Mouse (Mus musculus) neural tube, embryonic 10.5 days (tissue): ENCODE measurements at regions not wholly inside any gene's neighbourhood (a gene's known extent, or its start where the extent isn't known, plus 50 kb on each side); places are given as distances from the start of the nearest gene placed in this dataset.

Experiments used
- DNase-seq: peaks from one replicate; pipeline ENCODE4 v3.0.0-alpha.2; 2017; ENCODE audit warnings: low spot score; ENCODE audit errors: extremely low spot score

GRCm38 (mm10) chr13:51930301-51930747, 83.8 kb downstream of the Gadd45g start:
- no peak for DNase-seq

- DNase-seq = no peak
These were observed 84.5 kb downstream of the Gadd45g start for GRCm38 (mm10) chr13:51930931-51931330.

GRCm38 (mm10) chr13:51935827-51936226, 89.3 kb downstream of the Gadd45g start:
- no peak for DNase-seq

- no peak for DNase-seq
These were observed 90.0 kb downstream of the Gadd45g start for GRCm38 (mm10) chr13:51936441-51936840.

- DNase-seq = no peak
These were observed 91.4 kb downstream of the Gadd45g start for GRCm38 (mm10) chr13:51937898-51938297.

GRCm38 (mm10) chr13:51939262-51939661, 92.8 kb downstream of the Gadd45g start:
- no peak for DNase-seq

GRCm38 (mm10) chr13:51939715-51940114, 93.2 kb downstream of the Gadd45g start:
- DNase-seq = no peak

GRCm38 (mm10) chr13:51946171-51946570, 99.7 kb downstream of the Gadd45g start:
- no peak for DNase-seq

- DNase-seq = no peak
These were observed 102.4 kb downstream of the Gadd45g start for GRCm38 (mm10) chr13:51948896-51949295.

GRCm38 (mm10) chr13:51951506-51952038, 105.1 kb downstream of the Gadd45g start:
- no peak for DNase-seq

- DNase-seq = no peak
These were observed 106.6 kb downstream of the Gadd45g start for GRCm38 (mm10) chr13:51953084-51953483.

GRCm38 (mm10) chr13:51953569-51953968, 107.1 kb downstream of the Gadd45g start:
- no peak for DNase-seq

- no peak for DNase-seq
These were observed 110.6 kb downstream of the Gadd45g start for GRCm38 (mm10) chr13:51957101-51957500.

GRCm38 (mm10) chr13:51959591-51959990, 113.1 kb downstream of the Gadd45g start:
- no peak for DNase-seq

- no peak for DNase-seq
These were observed 113.8 kb downstream of the Gadd45g start for GRCm38 (mm10) chr13:51960262-51960661.

- DNase-seq = no peak
These were observed 115.7 kb downstream of the Gadd45g start for GRCm38 (mm10) chr13:51962191-51962611.

- peak; percentile 63 for DNase-seq
These were observed 116.2 kb downstream of the Gadd45g start for GRCm38 (mm10) chr13:51962676-51963075.

GRCm38 (mm10) chr13:51963966-51964365, 117.5 kb downstream of the Gadd45g start:
- no peak for DNase-seq

GRCm38 (mm10) chr13:51964416-51964815, 117.9 kb downstream of the Gadd45g start:
- DNase-seq = no peak

- no peak for DNase-seq
These were observed 118.4 kb downstream of the Gadd45g start for GRCm38 (mm10) chr13:51964921-51965320.

- no peak for DNase-seq
These were observed 121.6 kb downstream of the Gadd45g start for GRCm38 (mm10) chr13:51968103-51968502.

GRCm38 (mm10) chr13:51968796-51969195, 122.3 kb downstream of the Gadd45g start:
- DNase-seq = no peak

GRCm38 (mm10) chr13:51970051-51970450, 123.6 kb downstream of the Gadd45g start:
- DNase-seq = no peak
